Mouse (Mus musculus) G1E (cell line): ENCODE results near the gene Pard3b.

ENCODE experiments used
- CTCF ChIP-seq: IDR thresholded peaks from 2 replicates; pipeline ENCODE4 v1.5.1; 2012; ENCODE audit warnings: low read depth, low read length, inconsistent platforms, mixed read lengths
- GATA2 ChIP-seq: IDR thresholded peaks from 2 replicates; pipeline ENCODE4 v1.6.1; 2012; ENCODE audit warnings: low read depth, low read length, inconsistent platforms, borderline replicate concordance
- TAL1 ChIP-seq: conservative IDR thresholded peaks from 2 replicates; pipeline ENCODE4 v1.6.1; 2012; ENCODE audit warnings: low read depth, low read length, inconsistent platforms, mixed read lengths

GRCm38 (mm10) chr1:61939882-61940281 lies 301.3 kb downstream of the Pard3b start:
- TF ChIP-seq CTCF (no peak), TAL1 (no peak), GATA2 (no peak)
